Mouse (Mus musculus) liver, embryonic 14.5 days (tissue): ENCODE measurements at regions not wholly inside any gene's neighbourhood (a gene's known extent, or its start where the extent isn't known, plus 50 kb on each side); places are given as distances from the start of the nearest gene placed in this dataset.

ENCODE experiments used
- CTCF ChIP-seq: IDR thresholded peaks from 2 replicates; pipeline ENCODE4 v1.5.1; 2016; ENCODE audit warnings: antibody characterized with exemption, low read depth, control low read depth
- EP300 ChIP-seq: IDR thresholded peaks from 2 replicates; pipeline ENCODE4 v1.6.1; 2016; ENCODE audit warnings: antibody characterized with exemption, low read depth

DNA sequence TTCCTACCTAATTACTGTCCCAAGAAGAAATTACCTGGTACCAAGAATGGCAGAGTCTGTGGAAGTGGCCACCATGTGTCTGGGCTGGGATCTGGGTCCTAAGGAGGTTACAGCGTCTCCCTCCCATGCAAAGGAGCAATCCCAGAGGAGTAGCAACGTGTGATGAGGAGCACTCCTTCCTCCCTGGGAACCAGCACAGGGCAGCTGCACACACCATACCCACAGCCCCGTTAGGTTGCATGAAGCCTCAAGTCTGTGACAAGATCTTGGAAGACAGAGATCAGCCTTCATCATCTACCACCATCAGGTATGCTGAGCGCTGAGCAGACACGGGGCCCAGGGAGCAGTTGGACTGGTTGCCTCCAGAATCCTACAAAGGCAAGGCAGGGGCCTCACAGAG is 95.7 kb downstream of the Edn3 start:
- TF ChIP-seq CTCF (no peak), EP300 (no peak)
